Mouse (Mus musculus): ENCODE data around the gene Zcchc4.

DNA sequence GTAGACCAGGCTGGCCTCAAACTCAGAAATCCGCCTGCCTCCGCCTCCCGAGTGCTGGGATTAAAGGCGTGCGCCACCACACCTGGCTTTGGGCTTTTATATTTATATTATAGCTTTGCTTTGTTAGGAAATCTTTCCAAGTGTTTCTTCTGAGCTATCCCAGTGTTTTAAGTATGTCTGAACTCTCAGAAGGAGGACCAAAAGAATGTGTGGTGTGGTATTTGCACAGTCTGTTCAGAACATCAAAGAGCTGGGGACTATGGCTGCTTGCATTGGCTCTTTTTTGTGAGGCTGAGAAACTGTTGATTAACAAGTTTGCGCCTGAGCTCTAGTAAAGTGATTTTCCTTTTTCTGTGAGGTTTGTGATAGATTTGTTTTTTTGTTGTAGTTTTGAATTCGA, 69.1 kb downstream of the Zcchc4 start:
- TF ChIP-seq POLR2A (IDR thresholded peaks at IDR 0.05; ENCODE audit: borderline replicate concordance, insufficient read depth, low read length): no peak
- TF ChIP-seq CTCF (IDR thresholded peaks at IDR 0.05; ENCODE audit: borderline replicate concordance, insufficient read depth, low read depth, low read length): no peak

Measured in cerebellum, adult 2 months (tissue).